Mouse (Mus musculus) stomach, postnatal 0 days (tissue): ENCODE results near the gene Pde10a.

Experiments used
- CTCF ChIP-seq: IDR thresholded peaks from 2 replicates; pipeline ENCODE4 v1.5.1; 2016; ENCODE audit warnings: antibody characterized with exemption, low read depth, mild to moderate bottlenecking, moderate library complexity
- EP300 ChIP-seq: optimal IDR thresholded peaks from 2 replicates; pipeline ENCODE3; 2016; ENCODE audit warnings: antibody characterized with exemption

DNA sequence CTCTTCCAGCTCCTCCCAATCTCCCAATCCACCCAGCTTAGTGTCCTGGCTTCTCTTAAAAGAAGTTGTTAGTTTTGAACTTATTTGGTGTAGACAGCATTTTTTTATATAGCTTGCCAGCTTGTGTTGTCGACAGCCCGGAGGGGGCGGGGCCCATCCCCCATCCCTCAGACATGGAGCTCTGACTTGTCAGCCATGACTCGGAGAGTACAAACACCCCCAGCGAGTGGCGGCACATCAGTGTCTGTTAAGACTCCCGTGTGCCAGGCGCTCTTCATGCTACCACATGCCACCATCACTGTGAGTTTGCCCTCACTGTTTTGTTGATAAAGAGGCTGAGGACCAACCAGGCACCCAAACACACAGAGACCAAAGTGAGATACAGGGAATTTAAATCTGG is 404.5 kb downstream of the Pde10a start:
- TF ChIP-seq CTCF (no peak), EP300 (no peak)
